Mouse (Mus musculus) lung, embryonic 16.5 days (tissue): Measurements from ENCODE around the gene Dnajb12. TPM values are rescaled to one million over a fixed set of nuclear protein-coding genes. Genes with fewer than 3 reads are reported as not detected.
A peak's percentile ranks its signal among the peaks of the same experiment; 100 is the strongest.

Source experiments
- ATAC-seq: fragments of 200-750 bp; cut with Nextera tagmentation; 2 replicates; pipeline ENCODE4 v1.8.0; 2017; ENCODE audit warnings: low read depth, mild to moderate bottlenecking, moderate library complexity
- H3K27ac ChIP-seq: fragments of 300-500 bp; sonication (generic); 2 replicates; pipeline ENCODE4 v1.5.1; 2014; ENCODE audit warnings: mild to moderate bottlenecking, control low read depth, low read length
- H3K27me3 ChIP-seq: fragments of 300-500 bp; sonication (generic); 2 replicates; pipeline ENCODE4 v1.6.1; 2014; ENCODE audit warnings: low read depth, low read length, mixed read lengths; ENCODE audit not compliant: control insufficient read depth, insufficient read depth
- H3K36me3 ChIP-seq: fragments of 300-500 bp; sonication (generic); 2 replicates; pipeline ENCODE4 v1.6.1; 2014; ENCODE audit warnings: low read length; ENCODE audit not compliant: control insufficient read depth, insufficient read depth
- H3K4me1 ChIP-seq: fragments of 300-500 bp; sonication (generic); replicated peaks from 2 replicates; pipeline ENCODE4 v1.6.1; 2014; ENCODE audit warnings: low read length, mixed read lengths; ENCODE audit not compliant: control insufficient read depth, insufficient read depth
- H3K4me2 ChIP-seq: fragments of 300-500 bp; sonication (generic); 2 replicates; pipeline ENCODE4 v1.6.1; 2014; ENCODE audit warnings: low read depth, low read length, control low read depth
- H3K4me3 ChIP-seq: fragments of 300-500 bp; sonication (generic); 2 replicates; pipeline ENCODE4 v1.5.1; 2014; ENCODE audit warnings: mild to moderate bottlenecking, low read length, control low read depth
- H3K9ac ChIP-seq: fragments of 300-500 bp; sonication (generic); 2 replicates; pipeline ENCODE4 v1.6.1; 2014; ENCODE audit warnings: low read length, control low read depth
- H3K9me3 ChIP-seq: fragments of 300-500 bp; sonication (generic); 2 replicates; pipeline ENCODE4 v1.6.1; 2016; ENCODE audit warnings: low read length; ENCODE audit not compliant: control insufficient read depth
- WGBS: fragments of 180-500 bp; shearing (Covaris S2); extraction: QIAGEN DNeasy Blood & Tissue Kit; methylation state at CpG from one replicate; pipeline ENCODE4 v1.1.7; 2014; 5-methylcytosine and 5-hydroxymethylcytosine counted together
- polyA plus RNA-seq: library from polyadenylated mRNA; unstranded; fragments of >200 nt; fragmentation: Nextera tagmentation; extraction: Ambion mirVana; gene quantifications from 2 replicates; pipeline ENCODE4 v1.2.1, GENCODE M21; 2015

The Dnajb12 gene
- polyA plus RNA-seq, 1 experiment from 2014 or later, result 27.1 TPM

DNA sequence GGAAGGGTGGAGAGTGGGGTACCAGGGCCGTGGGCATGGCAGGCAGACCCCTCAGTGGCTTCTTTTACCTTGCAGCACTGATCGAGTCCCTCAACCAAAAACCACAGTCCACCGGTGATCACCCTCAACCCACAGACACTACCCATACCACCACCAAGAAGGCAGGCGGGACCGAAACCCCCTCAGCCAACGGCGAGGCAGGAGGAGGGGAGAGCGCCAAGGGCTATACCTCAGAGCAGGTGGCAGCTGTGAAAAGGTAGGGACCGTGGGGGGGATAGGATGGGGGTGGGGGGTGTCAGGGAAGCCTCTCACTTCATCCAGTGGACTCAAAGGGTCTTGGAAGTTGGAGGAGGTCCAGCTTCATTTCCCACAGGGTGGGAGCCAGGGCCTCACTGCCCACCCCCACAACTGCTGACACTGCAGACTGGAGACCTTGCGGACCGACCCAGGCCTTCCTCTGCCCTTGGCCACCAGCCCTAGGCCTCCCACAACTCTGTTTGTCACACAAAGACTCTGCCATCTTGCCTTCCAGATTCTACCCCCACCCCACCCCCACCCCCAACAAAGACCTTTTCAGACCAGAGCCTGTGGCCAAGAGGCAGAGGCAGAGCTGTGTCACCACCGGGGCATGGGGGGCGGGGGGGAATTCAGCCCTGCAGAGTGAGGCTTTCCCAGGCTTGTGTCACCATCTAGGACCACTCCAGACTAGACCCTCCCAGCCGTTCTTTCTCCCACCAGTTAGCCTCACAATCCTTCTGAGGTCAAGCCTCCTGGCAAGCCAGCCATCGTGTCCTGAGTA, 10.8 kb downstream of the Dnajb12 start:
- no peaks in the 10 kb centered on the region for H3K27me3 ChIP-seq
- no peak overlapping the region for H3K27ac ChIP-seq
- no peak overlapping the region for H3K4me3 ChIP-seq
- peaks cover 17% of the 10 kb centered on the region for H3K4me1 ChIP-seq
- ATAC-seq, result no peak
- H3K9ac ChIP-seq, result no peak overlapping the region
- H3K36me3 ChIP-seq, result peaks cover 23% of the 10 kb centered on the region
- H3K4me2 ChIP-seq, result no peak overlapping the region
- WGBS, result 79% methylated on average over 15 of the region's 15 CpGs
- no peaks in the 10 kb centered on the region for H3K9me3 ChIP-seq

DNA sequence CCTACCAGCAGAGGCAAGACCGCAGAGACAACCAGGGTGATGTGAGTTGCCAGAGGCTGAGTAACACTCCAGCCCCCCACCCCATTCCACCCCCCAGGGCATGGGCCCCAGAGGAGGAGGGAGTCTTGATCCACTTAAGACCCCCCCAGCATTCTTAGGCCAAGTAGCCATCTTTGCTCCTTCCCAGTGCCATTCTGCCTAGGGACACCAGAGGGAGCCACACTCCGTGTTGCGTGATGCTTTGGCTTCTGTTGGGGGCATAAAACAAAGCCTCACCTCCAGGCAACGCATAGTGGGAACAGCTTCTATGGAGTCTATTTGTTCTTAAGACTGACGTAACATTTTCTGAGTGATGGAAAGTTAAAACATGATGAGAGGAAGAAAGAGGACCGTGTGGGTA, 13.6 kb downstream of the Dnajb12 start:
- Histone ChIP-seq H3K9ac (no peak overlapping the region), H3K4me3 (no peak overlapping the region), H3K36me3 (peaks cover 46% of the 10 kb centered on the region), H3K27me3 (no peaks in the 10 kb centered on the region), H3K27ac (no peak overlapping the region), H3K4me1 (peaks cover 28% of the 10 kb centered on the region), H3K4me2 (no peak overlapping the region), H3K9me3 (no peaks in the 10 kb centered on the region)
- WGBS, result 38% methylated on average over 6 of the region's 6 CpGs
- peak; percentile 19; the same call in 1 of the 2 replicates for ATAC-seq

DNA sequence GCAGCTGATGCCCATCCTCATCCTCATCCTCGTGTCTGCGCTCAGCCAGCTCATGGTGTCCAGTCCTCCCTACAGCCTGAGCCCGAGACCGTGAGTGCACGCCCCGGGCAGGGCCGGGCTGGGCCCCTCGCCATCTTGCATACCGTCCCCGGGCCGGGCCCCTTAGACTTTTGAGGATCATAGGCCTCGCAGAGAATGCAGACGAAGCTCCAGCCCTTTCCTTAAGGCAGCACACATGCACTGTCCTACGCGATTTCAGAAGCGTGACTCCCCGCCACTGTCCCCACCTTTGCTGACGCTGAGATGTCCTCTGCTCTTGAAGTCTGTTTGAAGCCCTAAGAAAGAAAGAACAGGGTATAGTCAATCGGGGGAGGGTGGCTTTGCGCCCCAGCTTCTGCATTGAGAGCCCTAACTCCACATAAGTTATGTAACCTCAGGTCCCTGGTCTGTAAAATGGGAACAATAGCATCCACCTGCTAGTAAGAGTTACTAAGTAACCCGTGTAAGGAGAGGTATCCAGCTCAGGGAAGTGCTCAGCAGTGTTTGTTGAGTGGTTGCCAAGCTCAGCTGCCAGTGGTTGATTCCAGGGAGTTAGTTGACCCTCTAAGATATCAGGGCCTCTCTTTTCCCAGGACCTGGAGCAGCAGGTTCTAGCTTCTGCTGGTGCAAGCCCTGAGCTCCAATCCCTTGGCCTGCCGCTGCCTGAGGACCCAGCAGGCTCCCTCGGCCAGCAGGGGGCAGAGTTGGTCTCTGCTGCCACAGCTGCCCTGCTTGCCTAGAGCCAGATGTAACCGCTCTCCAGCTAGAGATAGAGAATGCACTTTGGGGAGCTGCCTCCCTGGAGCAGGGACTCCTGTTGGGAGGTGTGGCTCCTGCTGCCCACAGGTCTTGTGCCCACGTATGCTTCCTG, 15.2 kb downstream of the Dnajb12 start:
- Histone ChIP-seq H3K4me2 (no peak overlapping the region), H3K36me3 (peaks cover 48% of the 10 kb centered on the region), H3K27ac (no peak overlapping the region; the same call in 1 of the 2 replicates), H3K4me1 (peaks cover 38% of the 10 kb centered on the region), H3K4me3 (no peak overlapping the region), H3K27me3 (no peaks in the 10 kb centered on the region), H3K9me3 (no peaks in the 10 kb centered on the region), H3K9ac (no peak overlapping the region)
- 79% methylated on average over 25 of the region's 25 CpGs for WGBS
- ATAC-seq, result no peak

DNA sequence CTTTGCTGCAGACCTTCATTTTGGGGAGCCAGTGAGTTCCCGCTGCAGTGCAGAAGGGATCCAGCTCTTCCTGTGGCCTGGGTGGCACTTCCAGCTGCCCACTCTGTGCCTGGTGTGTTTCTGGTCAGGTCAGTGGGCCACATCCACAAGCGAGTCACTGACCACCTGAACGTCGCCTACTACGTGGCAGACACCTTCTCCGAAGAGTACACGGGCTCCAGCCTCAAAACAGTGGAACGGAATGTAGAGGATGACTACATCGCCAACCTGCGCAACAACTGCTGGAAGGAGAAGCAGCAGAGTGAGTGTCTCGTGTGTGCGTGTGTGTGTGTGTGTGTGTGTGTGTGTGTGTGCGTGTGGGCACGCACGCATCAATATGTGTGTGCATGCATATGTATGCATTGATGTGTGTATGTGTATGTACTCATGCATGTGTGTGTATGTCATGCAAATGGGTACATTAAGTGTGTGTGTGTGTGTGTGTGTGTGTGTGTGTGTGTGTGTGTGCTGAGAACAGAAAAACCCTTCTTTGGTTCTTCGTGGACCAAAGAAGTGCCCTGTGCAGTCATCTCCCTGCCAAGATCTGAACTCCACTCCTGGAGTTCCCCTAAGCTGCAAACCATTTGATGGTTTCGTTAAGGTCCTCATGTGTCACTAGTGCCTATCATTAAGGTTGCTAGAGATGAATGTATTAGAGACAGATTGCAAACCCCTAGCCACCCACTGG, 16.3 kb downstream of the Dnajb12 start:
- Histone ChIP-seq H3K4me1 (peaks cover 39% of the 10 kb centered on the region), H3K36me3 (peaks cover 44% of the 10 kb centered on the region), H3K9ac (no peak overlapping the region), H3K9me3 (no peaks in the 10 kb centered on the region), H3K4me2 (no peak overlapping the region), H3K4me3 (no peak overlapping the region), H3K27me3 (no peaks in the 10 kb centered on the region), H3K27ac (no peak overlapping the region)
- 95% methylated on average over 17 of the region's 17 CpGs for WGBS
- ATAC-seq, result no peak

DNA sequence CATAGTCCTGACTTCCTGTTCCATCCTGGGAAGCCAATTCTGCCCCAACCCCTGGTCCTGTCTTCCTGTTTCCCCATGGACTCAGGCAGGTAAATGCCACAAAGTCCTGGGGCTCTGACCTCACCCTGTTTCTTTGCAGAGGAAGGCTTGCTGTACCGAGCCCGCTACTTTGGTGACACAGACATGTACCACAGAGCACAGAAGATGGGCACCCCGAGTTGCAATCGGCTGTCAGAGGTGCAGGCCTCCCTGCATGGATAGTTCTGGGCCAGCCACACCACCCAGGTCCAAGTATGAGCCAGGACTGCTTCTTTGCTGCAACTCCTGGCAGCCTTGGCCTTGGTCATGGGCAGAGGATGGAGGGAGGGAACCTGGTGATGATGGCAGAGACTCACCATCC, 16.9 kb downstream of the Dnajb12 start:
- no peak for ATAC-seq
- H3K4me2 ChIP-seq, result no peak overlapping the region
- no peak overlapping the region for H3K9ac ChIP-seq
- peaks cover 44% of the 10 kb centered on the region for H3K4me1 ChIP-seq
- H3K9me3 ChIP-seq, result no peaks in the 10 kb centered on the region
- H3K4me3 ChIP-seq, result no peak overlapping the region
- H3K36me3 ChIP-seq, result peaks cover 44% of the 10 kb centered on the region
- WGBS, result 94% methylated on average over 4 of the region's 4 CpGs
- no peaks in the 10 kb centered on the region for H3K27me3 ChIP-seq
- H3K27ac ChIP-seq, result no peak overlapping the region

DNA sequence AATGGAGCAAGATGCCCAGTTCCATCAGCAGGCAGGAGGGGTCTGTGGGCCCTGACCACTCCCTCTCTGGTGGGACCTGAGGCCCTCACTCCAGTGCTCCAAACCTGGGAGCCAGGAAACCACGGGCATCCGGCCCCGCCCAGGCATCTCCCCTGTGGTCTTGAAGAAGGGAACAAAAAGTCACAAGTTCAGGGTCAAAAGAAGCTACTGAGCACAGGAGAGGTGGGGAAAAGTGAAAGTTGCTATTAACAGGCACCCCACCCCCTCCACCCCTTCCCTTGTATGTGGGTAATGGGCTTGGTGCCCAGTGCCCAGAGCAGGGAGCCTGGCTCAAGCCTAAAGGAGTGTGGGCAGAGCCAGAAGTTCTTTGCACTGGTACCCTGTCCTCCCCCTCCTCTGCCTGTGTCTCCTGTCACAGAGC, 17.6 kb downstream of the Dnajb12 start:
- no peaks in the 10 kb centered on the region for H3K9me3 ChIP-seq
- no peak overlapping the region for H3K4me3 ChIP-seq
- H3K4me2 ChIP-seq, result no peak overlapping the region
- WGBS, result 52% methylated on average over 3 of the region's 3 CpGs
- no peak for ATAC-seq
- H3K27me3 ChIP-seq, result no peaks in the 10 kb centered on the region
- H3K9ac ChIP-seq, result 0 out of 2 replicates have a peak overlapping the region, but pooled peaks have one; percentile 12
- H3K27ac ChIP-seq, result peak overlapping the region; percentile 47
- peaks cover 44% of the 10 kb centered on the region for H3K4me1 ChIP-seq
- peaks cover 40% of the 10 kb centered on the region for H3K36me3 ChIP-seq

DNA sequence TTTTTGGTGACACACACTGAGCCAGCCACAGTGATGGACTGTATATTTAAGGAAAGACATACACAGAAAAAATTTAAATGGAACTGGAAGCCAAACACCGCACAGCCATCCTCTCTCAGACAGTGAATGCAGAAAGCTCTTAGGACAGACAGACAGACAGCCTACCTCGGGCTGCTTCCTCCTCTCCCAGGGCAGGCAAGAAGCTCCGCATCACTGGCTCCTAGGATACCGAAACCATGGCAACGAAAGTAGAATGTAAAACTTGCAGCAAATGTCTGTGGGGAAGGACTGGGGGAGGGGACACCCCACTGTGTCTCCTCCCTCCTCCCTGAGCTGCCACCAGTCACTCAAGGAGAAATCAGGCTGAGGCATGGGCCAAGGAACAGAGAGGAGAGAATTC, 18.2 kb downstream of the Dnajb12 start:
- Histone ChIP-seq H3K4me2 (no peak overlapping the region), H3K27ac (peak overlapping the region; percentile 47), H3K9ac (no peak overlapping the region), H3K4me1 (peaks cover 45% of the 10 kb centered on the region), H3K9me3 (no peaks in the 10 kb centered on the region), H3K4me3 (no peak overlapping the region), H3K27me3 (no peaks in the 10 kb centered on the region), H3K36me3 (peaks cover 35% of the 10 kb centered on the region)
- ATAC-seq, result no peak
- WGBS, result 51% methylated on average over 5 of the region's 5 CpGs

DNA sequence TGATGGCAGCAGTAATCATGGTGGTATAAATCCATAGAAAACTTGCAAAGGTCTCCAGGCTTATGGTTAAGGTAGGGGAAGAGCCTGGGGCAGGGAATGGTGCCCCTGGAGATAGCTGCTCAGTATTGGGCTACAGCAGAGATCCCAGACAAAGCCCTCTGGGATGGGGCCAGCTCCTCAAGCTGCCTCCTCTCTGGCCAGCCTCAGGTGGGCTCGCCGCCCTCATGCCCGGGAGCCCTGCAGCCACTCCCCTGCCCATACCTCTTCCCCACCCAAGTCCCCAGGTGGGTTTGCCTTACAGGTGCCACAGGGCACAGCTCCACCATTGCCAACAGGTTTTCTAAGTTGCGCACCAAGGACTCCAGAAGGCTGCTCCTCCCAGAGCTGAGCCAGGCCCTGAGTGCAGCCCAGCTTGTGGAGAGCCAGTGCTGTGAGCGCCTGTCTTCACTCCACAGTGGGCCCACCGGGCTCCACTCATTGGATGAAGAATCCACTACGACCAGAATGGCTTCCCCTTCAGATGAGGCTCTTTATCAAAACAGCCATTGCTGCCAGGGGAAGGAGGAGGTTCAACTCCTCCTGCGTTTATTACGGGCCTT, 18.9 kb downstream of the Dnajb12 start:
- Histone ChIP-seq H3K27ac (peak overlapping the region; percentile 92), H3K9me3 (no peaks in the 10 kb centered on the region), H3K9ac (peak overlapping the region; percentile 37; the same call in 1 of the 2 replicates), H3K27me3 (no peaks in the 10 kb centered on the region), H3K4me2 (no peak overlapping the region), H3K4me1 (peaks cover 53% of the 10 kb centered on the region), H3K36me3 (peaks cover 32% of the 10 kb centered on the region), H3K4me3 (no peak overlapping the region)
- WGBS, result 73% methylated on average over 9 of the region's 9 CpGs
- no peak for ATAC-seq
